Mouse (Mus musculus) brain, adult 2 months (tissue): Measurements from ENCODE around the gene Troap.

Experiments
- DNase-seq: peaks from one replicate; pipeline ENCODE4 v3.0.0; 2011; ENCODE audit warnings: low read depth, low spot score

Troap gene

GRCm38 (mm10) chr15:99085997-99086396 lies 11.6 kb downstream of the Troap start:
- DNase-seq, result no peak

- no peak for DNase-seq
Measured at GRCm38 (mm10) chr15:99087253-99088075, 13.1 kb downstream of the Troap start, which contains the start of gene C1ql4. Gene C1ql4, minus strand, starts transcription at chr15:99087817.

- peak; percentile 63 for DNase-seq
Measured at GRCm38 (mm10) chr15:99088292-99088691, 13.9 kb downstream of the Troap start.

- DNase-seq, result no peak
Measured at GRCm38 (mm10) chr15:99089069-99089468, 14.7 kb downstream of the Troap start.

GRCm38 (mm10) chr15:99092870-99093269 lies 18.5 kb downstream of the Troap start, which contains the start of gene Dnajc22:
Gene Dnajc22, plus strand, starts transcription at chr15:99093170.
- DNase-seq, result no peak

- peak; percentile 51 for DNase-seq
Measured at GRCm38 (mm10) chr15:99093291-99094258, 19.2 kb downstream of the Troap start.

GRCm38 (mm10) chr15:99094631-99095270 lies 20.4 kb downstream of the Troap start:
- DNase-seq, result no peak

GRCm38 (mm10) chr15:99095356-99095755 lies 21.0 kb downstream of the Troap start:
- DNase-seq, result no peak

- DNase-seq, result no peak
Measured at GRCm38 (mm10) chr15:99096061-99096793, 21.9 kb downstream of the Troap start.

- DNase-seq, result no peak
Measured at GRCm38 (mm10) chr15:99096831-99097500, 22.6 kb downstream of the Troap start.

- DNase-seq, result no peak
Measured at GRCm38 (mm10) chr15:99097840-99098492, 23.6 kb downstream of the Troap start.

- DNase-seq, result no peak
Measured at GRCm38 (mm10) chr15:99098493-99098861, 24.1 kb downstream of the Troap start.

- DNase-seq, result peak; percentile 47
Measured at GRCm38 (mm10) chr15:99099139-99099556, 24.8 kb downstream of the Troap start.

- no peak for DNase-seq
Measured at GRCm38 (mm10) chr15:99099984-99100383, 25.6 kb downstream of the Troap start.

GRCm38 (mm10) chr15:99105238-99105637 lies 30.9 kb downstream of the Troap start:
- no peak for DNase-seq

- no peak for DNase-seq
Measured at GRCm38 (mm10) chr15:99107866-99108265, 33.5 kb downstream of the Troap start.

- no peak for DNase-seq
Measured at GRCm38 (mm10) chr15:99111139-99111538, 36.8 kb downstream of the Troap start.

GRCm38 (mm10) chr15:99111809-99112208 lies 37.4 kb downstream of the Troap start:
- no peak for DNase-seq

- no peak for DNase-seq
Measured at GRCm38 (mm10) chr15:99112843-99113395, 38.5 kb downstream of the Troap start.
